Mouse (Mus musculus) brain, embryonic 14.5 days (tissue): ENCODE results near the gene 4930432M17Rik.

Experiments used
- CTCF ChIP-seq: fragments of 200-500 bp; IDR thresholded peaks from 2 replicates; pipeline ENCODE4 v1.5.1; 2012; ENCODE audit warnings: inconsistent platforms, mild to moderate bottlenecking, moderate library complexity, borderline replicate concordance; ENCODE audit not compliant: insufficient read depth, insufficient read length; ENCODE audit errors: extremely low read depth
- POLR2A ChIP-seq: fragments of 200-500 bp; IDR thresholded peaks from 2 replicates; pipeline ENCODE4 v1.6.1; 2012; ENCODE audit warnings: mild to moderate bottlenecking, inconsistent platforms, borderline replicate concordance; ENCODE audit not compliant: poor library complexity, insufficient read depth, insufficient read length, severe bottlenecking; ENCODE audit errors: extremely low read depth

DNA sequence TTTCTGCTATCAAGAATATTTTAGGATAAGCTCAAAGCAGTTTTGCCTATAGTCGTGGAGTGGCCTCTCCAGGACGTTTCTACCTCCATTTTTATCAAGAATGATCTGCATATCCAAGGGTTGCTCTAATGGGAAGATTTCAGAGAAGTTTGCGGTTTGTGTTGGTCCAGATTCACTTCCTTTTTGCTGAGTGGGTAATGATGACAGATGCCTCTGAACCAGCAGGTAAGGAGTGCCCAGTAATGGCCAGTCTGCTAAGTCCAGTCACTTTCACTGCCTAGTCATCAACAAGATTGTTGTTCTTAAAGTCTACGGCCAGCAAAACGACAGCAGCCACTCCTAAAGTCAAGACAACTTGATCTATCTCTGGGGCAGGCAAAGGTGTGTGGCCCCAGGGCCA is 32.8 kb upstream of the 4930432M17Rik start:
- TF ChIP-seq CTCF (no peak), POLR2A (no peak)
